Mouse (Mus musculus): ENCODE data around the gene Gsdme. TPM values are rescaled to one million over a fixed set of nuclear protein-coding genes. Genes with fewer than 3 reads are reported as not detected.

The Gsdme gene
- total RNA-seq (2021) = under 1 TPM; 0.33 to 0.42 TPM

DNA sequence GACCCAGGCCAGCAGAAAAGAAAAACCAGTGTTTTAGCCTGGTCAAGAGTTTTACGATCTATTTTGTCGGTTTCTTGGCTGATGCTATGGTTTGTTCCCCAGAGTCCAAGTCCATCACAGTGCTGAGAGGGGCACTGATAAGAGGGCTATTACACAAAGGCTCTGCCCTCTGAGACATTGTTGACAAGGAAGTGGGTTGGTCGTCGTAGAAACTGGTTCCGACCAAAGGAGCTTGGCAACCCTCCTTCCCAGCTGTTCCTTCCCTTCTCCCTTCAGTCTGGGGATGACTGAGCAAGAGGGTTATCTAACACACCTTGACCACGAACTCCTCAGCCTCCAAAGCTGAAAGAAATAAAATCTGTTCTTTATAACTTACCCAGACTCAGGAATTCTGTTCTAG lies at the start of gene Gsdme:
Gene Gsdme (minus strand): TSS at position 193 of the 400 bp plus-strand sequence.
- intact Hi-C loops (cut with DNase I) = no loop called here
- no peak for DNase-seq

DNA sequence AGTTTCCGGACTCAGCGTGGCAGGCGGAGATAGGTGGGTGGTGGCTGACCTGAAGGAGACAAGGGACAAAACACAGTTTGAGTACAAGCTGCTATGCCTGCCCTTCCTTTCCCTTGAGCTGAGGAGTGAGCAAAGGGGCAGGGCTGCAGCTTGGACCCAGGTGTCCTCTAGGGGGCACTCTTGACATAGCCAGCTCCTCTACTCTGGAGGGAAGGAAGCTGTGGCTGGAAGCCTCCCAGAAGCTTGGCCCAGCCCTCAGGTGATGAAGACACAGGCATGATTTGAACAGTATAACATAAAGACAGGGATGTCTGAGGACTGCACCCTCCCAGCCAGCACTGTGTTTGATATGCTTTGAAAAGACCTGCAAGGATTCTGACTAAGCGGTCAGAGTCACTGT lies 49.0 kb upstream of the Gsdme start:
- peak; percentile 78 for DNase-seq
- intact Hi-C loops (cut with DNase I) = loop anchor here (1.0 to 5.0 kb wide), 4 partner anchors 90 to 224 kb away; no protein-coding TSS in a partner anchor

GRCm38 (mm10) chr6:50309019-50309418 lies 45.4 kb upstream of the Gsdme start:
- no peak for DNase-seq
- intact Hi-C loops (cut with DNase I) = no loop called here

DNA sequence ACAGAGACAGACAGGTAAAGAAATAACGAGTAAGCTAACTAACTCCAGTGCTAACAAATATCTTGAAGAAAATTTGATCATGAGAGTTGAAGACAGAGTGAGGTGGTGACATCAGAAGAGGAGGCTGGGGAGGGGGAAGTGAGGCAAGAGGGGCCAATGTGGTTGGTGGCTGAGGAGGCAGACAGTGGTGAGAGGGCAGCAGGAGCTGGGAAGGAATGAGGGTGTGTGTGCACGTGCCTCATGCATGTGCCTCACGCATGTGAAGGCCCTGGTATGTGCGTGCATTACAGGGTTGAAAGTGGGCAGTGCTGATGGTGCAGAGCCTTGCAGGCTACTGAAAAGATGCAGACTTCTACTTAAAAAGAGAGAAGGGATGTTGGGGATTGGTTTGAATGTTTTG lies 43.0 kb upstream of the Gsdme start:
- intact Hi-C loops (cut with DNase I) = no loop called here
- no peak for DNase-seq

DNA sequence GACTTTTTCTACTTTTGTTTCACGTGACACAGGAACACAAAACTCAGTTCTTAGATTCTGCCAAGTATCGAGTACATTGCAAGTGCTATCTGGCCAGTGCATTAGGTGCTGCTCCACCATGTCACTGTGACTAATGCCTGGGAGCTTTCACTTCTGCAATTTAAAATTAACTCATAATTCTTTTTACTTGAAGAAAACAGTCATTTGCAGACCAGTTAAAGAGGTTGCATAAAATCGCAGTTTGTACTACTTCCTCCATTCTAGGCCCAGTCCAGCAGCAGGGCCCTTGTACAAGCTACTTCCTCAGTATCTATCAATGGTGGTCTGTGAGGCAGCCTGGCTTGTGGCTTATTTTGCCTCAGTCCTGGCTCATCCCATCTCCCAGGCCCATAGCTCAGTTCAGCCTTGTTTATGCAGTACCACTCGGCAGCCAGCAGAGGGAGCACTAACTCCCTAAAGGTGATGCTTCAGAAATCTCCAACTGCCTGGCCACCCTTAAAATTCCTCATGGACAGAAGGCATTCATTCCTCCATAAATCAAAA lies 41.4 kb upstream of the Gsdme start:
- peak; percentile 78 to 85 for DNase-seq
- intact Hi-C loops (cut with DNase I) = loop anchor here (1.0 kb wide), 1 partner anchor 231 kb away; no protein-coding TSS in a partner anchor

- intact Hi-C loops (cut with DNase I) = no loop called here
These were observed 37.5 kb upstream of the Gsdme start for GRCm38 (mm10) chr6:50301121-50301520.

GRCm38 (mm10) chr6:50300622-50301021 lies 37.0 kb upstream of the Gsdme start:
- intact Hi-C loops (cut with DNase I) = no loop called here
- DNase-seq = no peak

More at GRCm38 (mm10) chr6:50301121-50301520, 37.5 kb upstream of the Gsdme start:
- DNase-seq = no peak

DNA sequence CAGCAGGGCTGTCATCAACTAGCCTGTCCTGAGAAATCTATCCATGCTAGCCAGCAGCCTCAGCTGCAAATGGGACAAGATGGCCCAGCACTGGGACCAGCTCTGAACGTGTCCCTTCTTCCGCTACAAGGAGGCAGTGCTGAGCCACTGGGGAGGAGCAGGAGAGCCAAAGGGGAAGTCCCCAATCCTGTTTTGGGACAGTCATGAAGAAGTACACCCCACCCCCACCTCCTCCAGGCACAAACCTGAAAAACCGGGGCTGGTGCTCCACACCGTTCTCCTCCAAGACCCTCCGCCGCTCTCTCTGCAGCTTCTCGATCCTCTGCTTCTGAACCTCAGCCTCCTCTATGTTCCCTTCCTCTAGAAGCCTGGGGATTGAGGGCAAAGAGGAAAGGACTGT lies 35.4 kb upstream of the Gsdme start:
- intact Hi-C loops (cut with DNase I) = no loop called here

DNA sequence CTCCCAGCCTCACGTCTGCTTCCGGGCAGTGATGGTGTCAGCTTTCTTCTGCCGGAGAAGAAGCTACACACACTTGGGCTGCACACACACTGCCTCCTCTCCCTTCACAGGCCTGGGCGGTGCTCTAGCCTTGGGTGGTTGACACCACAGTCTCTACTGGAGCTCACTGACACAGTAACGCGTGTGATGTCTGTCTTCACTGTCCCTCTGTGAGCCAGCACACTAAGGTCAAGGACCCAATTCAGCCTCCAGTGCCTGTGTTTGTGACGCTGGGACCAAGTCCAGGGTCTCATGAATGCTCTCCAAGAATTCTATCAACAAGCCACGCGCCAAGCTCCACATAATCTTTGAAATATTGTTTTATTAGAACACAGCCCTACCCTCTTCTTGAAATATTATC lies 34.0 kb upstream of the Gsdme start:
- intact Hi-C loops (cut with DNase I) = no loop called here

More for the DNA sequence above, 35.4 kb upstream of the Gsdme start:
- DNase-seq = no peak

GRCm38 (mm10) chr6:50295136-50295535 lies 31.5 kb upstream of the Gsdme start:
- intact Hi-C loops (cut with DNase I) = no loop called here
- no peak for DNase-seq

More for the DNA sequence above, 34.0 kb upstream of the Gsdme start:
- no peak for DNase-seq

DNA sequence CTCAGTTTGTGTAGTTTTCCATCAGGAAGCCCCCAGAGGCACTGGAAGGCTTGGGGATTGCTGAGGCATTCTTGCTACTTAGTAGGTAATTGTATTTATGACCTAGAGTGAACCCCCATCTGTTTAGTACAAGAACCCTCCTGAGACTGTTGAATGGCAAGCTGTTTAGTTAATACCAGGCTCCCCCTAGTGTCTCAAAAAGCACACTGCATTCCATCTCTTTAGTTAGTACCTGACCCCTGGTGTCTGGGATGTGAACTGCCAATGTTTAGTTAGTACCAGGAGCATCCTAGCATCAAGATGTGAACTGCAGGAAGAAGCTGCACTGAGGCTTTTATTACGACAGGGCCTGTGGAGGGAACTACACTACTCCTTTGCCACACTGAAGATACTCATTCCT lies 30.5 kb upstream of the Gsdme start:
- intact Hi-C loops (cut with DNase I) = loop anchor here (1.0 to 5.0 kb wide), 3 partner anchors 102 to 775 kb away; no protein-coding TSS in a partner anchor
- peak; percentile 72 to 73 for DNase-seq

DNA sequence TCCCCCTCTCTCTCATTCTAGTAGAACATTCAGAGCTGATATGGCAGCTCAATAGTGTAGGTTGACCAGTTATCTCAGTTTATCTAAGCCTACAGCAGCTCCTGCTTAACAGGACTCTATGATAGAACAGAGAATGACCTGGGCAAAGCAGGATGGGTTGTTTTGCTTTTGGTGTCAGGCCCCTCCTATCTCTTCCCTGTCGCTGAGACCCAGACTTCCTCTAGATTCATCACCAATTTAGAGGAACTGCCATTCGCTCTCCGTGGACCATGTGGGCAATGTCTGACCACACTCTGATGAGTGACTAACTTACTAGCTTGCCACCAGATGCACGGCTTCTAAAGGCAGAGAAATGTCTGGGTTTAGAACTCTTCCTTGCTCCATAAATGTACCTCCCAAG lies 28.0 kb upstream of the Gsdme start:
- intact Hi-C loops (cut with DNase I) = loop anchor here (5.0 kb wide), 1 partner anchor 99 kb away; no protein-coding TSS in a partner anchor
- DNase-seq = no peak

- intact Hi-C loops (cut with DNase I) = loop anchor here (5.0 kb wide), 1 partner anchor 355 kb away; no protein-coding TSS in a partner anchor
- DNase-seq = no peak
These were observed 23.2 kb upstream of the Gsdme start for GRCm38 (mm10) chr6:50286881-50287280.

GRCm38 (mm10) chr6:50279642-50280041 lies 16.0 kb upstream of the Gsdme start:
- intact Hi-C loops (cut with DNase I) = no loop called here
- DNase-seq = no peak

DNA sequence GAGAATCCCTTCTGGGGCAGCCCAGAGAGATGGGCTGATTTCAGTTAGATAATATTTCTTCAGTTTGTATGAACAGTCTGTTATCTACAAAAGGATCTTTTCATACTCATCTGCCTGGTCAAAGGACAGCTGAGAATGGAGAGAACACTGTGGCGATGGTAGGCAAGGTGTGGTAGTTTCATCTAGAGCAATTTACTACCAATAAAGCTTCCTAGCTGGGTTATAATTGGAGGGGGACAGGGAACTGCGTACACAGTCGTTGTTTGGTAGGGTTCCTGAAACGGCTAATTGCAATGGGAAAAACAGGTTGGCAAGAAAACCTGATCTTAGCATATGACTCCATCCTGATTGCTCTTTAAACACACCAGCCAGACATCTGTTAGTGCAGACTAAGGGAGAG lies 10.3 kb upstream of the Gsdme start:
- DNase-seq = no peak

DNA sequence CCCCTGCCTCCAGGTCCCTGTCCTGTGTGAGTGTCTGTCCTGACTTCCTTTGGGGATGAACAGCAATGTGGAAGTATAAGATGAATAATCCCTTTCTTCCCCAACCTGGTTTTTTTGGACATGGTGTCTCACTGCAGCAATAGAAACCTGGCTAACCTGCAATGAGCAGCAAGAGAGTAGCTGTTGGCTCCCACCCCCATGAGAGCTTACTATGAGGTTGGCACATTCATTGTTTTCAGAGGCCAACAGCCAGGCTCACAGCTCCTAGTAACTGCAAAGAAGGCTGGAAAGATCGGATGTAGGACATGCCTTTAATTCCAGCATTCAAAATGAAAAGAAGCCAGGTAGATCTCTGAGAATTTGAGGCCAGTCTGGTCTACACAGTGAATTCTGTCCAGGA lies 9.8 kb upstream of the Gsdme start:
- no peak for DNase-seq
- intact Hi-C loops (cut with DNase I) = no loop called here

More for the DNA sequence above, 10.3 kb upstream of the Gsdme start:
- intact Hi-C loops (cut with DNase I) = no loop called here

DNA sequence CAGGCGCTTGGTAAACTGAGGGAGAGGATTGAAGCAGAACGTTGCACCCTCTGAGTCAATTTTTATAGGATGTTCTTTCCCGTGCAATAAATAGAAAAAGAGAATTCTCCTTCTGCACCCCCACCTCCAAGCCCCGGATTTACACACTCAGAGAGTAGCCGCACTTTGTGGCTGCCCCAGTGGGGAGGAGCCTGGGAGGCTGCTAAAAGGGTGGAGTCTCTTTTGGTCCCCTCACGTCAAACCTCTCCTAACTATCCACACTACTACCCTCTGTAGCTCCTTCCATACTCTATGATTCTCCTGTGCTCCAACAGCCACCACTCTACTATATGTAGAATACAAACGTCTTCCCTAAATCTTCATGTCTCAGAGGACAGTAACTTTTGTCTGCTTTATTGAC lies 1.4 kb downstream of the Gsdme start:
- no peak for DNase-seq
- intact Hi-C loops (cut with DNase I) = no loop called here

GRCm38 (mm10) chr6:50261922-50262261 lies 1.8 kb downstream of the Gsdme start:
- intact Hi-C loops (cut with DNase I) = no loop called here
- DNase-seq = no peak

- DNase-seq = peak; percentile 70
- intact Hi-C loops (cut with DNase I) = no loop called here
These were observed 2.3 kb downstream of the Gsdme start for GRCm38 (mm10) chr6:50261201-50261921.

DNA sequence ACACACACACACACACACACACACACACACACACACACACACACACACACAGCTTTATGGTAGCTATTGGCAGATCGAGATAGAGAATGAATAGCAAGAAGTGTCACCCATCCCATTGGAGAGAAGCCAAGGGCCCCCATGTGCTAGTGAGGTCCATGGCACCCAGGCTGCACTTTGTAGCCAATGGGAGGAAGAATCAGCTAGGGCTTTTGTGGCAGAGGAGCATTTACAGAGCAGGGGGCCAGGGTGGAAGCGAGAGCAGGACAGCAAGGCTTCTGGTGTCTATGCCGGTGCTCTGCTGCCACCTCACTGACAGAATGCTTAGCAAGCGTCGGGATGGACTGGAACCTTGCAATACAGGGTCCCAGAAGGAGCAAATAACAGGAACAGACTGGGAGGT lies 8.3 kb downstream of the Gsdme start:
- no peak for DNase-seq
- intact Hi-C loops (cut with DNase I) = no loop called here

DNA sequence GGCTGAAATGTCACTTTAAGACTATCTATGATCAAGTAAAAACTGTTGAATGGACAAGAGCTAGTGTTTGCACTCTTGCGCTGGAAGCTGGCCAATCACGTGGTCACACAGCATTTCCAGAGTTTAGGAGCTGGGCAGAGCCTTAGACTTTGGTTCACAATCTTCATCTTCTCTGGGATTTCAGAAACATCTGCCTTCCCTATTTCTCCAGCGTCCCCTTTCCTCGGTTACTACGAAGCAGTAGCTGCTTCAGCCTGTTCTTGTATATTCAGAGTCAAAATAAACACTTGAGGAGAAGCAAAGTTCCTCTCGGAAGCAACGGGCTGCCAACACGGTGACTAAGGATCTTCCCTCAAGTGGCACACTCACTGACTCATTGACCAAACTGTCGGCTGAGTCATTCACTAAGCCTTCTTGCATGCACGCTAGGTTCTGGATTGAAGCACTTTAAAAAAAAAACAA lies 8.9 kb downstream of the Gsdme start:
- intact Hi-C loops (cut with DNase I) = no loop called here

DNA sequence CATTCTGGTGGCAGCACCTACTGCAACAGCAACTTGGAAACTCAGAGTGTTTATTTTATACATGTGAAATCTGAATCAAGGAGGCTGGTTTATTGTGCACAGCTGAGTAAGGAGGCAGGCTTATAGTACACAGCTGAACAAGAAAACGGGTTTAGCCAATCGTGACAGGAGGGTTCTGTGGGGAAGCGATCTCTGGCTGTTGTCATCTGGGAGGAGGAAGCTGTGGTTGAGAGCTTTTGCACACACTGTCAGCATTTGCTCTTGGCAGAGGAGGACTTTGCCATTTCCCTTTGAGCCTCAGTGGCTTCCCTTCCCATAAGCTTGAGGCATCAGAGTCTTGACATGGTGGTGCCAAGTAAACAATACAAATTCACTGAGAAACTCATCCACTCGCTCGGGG lies 11.0 kb downstream of the Gsdme start:
- DNase-seq = peak in 1 of 2 experiments; percentile 8
- intact Hi-C loops (cut with DNase I) = no loop called here

More for the DNA sequence above, 8.9 kb downstream of the Gsdme start:
- DNase-seq = peak; percentile 57 to 62
